Mouse (Mus musculus): ENCODE results near the gene Gm42421. TPM values are rescaled to one million over a fixed set of nuclear protein-coding genes. Genes with fewer than 3 reads are reported as not detected.
A peak's percentile ranks its signal among the peaks of the same experiment; 100 is the strongest.

Gene Gm42421
- polyA plus RNA-seq, 1 experiment from 2014 or later, result 2.1 TPM

- WGBS, result 26% methylated on average over 9 of the region's 9 CpGs
Observed at GRCm38 (mm10) chr5:143980858-143981257, 52.9 kb downstream of the Gm42421 start.

GRCm38 (mm10) chr5:143982361-143982760 lies 54.4 kb downstream of the Gm42421 start:
- Histone ChIP-seq H3K9me3 (no peaks in the 10 kb centered on the region), H3K36me3 (peaks cover 35% of the 10 kb centered on the region), H3K27ac (no peak overlapping the region), H3K4me3 (no peak overlapping the region), H3K4me1 (peaks cover 7% of the 10 kb centered on the region), H3K9ac (no peak overlapping the region), H3K4me2 (replicated peaks) (no peak overlapping the region), H3K27me3 (replicated peaks) (no peaks in the 10 kb centered on the region)
- WGBS, result 91% methylated on average over 2 of the region's 2 CpGs
- no peak for ATAC-seq (ENCODE audit: low FRiP score, low read depth)

More at GRCm38 (mm10) chr5:143980858-143981257, 52.9 kb downstream of the Gm42421 start:
- Histone ChIP-seq H3K9ac (no peak overlapping the region), H3K27ac (no peak overlapping the region), H3K4me1 (peaks cover 7% of the 10 kb centered on the region), H3K36me3 (peaks cover 21% of the 10 kb centered on the region), H3K9me3 (no peaks in the 10 kb centered on the region), H3K27me3 (replicated peaks) (no peaks in the 10 kb centered on the region), H3K4me2 (replicated peaks) (no peak overlapping the region), H3K4me3 (no peak overlapping the region)
- peak; percentile 71; the same call in 1 of the 2 replicates for ATAC-seq (ENCODE audit: low FRiP score, low read depth)

- 89% methylated on average over 7 of the region's 7 CpGs for WGBS
- Histone ChIP-seq H3K4me2 (replicated peaks) (no peak overlapping the region), H3K4me1 (peaks cover 7% of the 10 kb centered on the region), H3K27ac (no peak overlapping the region), H3K36me3 (peaks cover 63% of the 10 kb centered on the region), H3K4me3 (no peak overlapping the region), H3K27me3 (replicated peaks) (no peaks in the 10 kb centered on the region), H3K9me3 (no peaks in the 10 kb centered on the region), H3K9ac (no peak overlapping the region)
- no peak for ATAC-seq (ENCODE audit: low FRiP score, low read depth)
Observed at GRCm38 (mm10) chr5:143985381-143985780, 57.4 kb downstream of the Gm42421 start.

Other genes starting within 250 kb of the Gm42421 start
- gene Usp42, start 195.9 kb upstream of the Gm42421 start, polyA plus RNA-seq (2016; fragmentation: Nextera tagmentation; extraction: Ambion mirVana), result 34.3 and 35.4 TPM in 2 replicates
- gene Eif2ak1, start 110.4 kb upstream of the Gm42421 start, polyA plus RNA-seq (2016; fragmentation: Nextera tagmentation; extraction: Ambion mirVana), result 47.9 and 53.0 TPM in 2 replicates
- 0.31 and 0.32 TPM in 2 replicates for gene Ankrd61, start 30.5 kb upstream of the Gm42421 start, polyA plus RNA-seq (2016; fragmentation: Nextera tagmentation; extraction: Ambion mirVana)
- gene Aimp2, start 18.3 kb upstream of the Gm42421 start, polyA plus RNA-seq (2016; fragmentation: Nextera tagmentation; extraction: Ambion mirVana), result 80.0 and 88.8 TPM in 2 replicates
- gene Pms2, start 18.2 kb upstream of the Gm42421 start, polyA plus RNA-seq (2016; fragmentation: Nextera tagmentation; extraction: Ambion mirVana), result 28.8 and 34.1 TPM in 2 replicates
- 1.5 and 1.9 TPM in 2 replicates for gene Rsph10b, start 4.9 kb downstream of the Gm42421 start, polyA plus RNA-seq (2016; fragmentation: Nextera tagmentation; extraction: Ambion mirVana)
- gene Ccz1, start 86.7 kb downstream of the Gm42421 start, polyA plus RNA-seq (2016; fragmentation: Nextera tagmentation; extraction: Ambion mirVana), result 105 and 120 TPM in 2 replicates
- gene Ocm, start 98.5 kb downstream of the Gm42421 start, polyA plus RNA-seq (2016; fragmentation: Nextera tagmentation; extraction: Ambion mirVana), result 0.32 TPM in 1 of 2 replicates, not detected in the other
- gene Lmtk2, start 172.3 kb downstream of the Gm42421 start, polyA plus RNA-seq (2016; fragmentation: Nextera tagmentation; extraction: Ambion mirVana), result 7.7 and 9.0 TPM in 2 replicates